Mouse (Mus musculus) midbrain, embryonic 11.5 days (tissue): Measurements from ENCODE around the gene Palb2. TPM values are rescaled to one million over a fixed set of nuclear protein-coding genes. Genes with fewer than 3 reads are reported as not detected.

Experiments
- ATAC-seq: fragments of 200-750 bp; cut with Nextera tagmentation; 2 replicates; pipeline ENCODE4 v1.8.0; 2017; ENCODE audit warnings: moderate TSS enrichment, moderate library complexity; ENCODE audit not compliant: low FRiP score
- DNase-seq: peaks from one replicate; pipeline ENCODE4 v3.0.0; 2015; ENCODE audit warnings: low spot score; ENCODE audit errors: missing footprints
- H3K27ac ChIP-seq: fragments of 300-500 bp; sonication (generic); 2 replicates; pipeline ENCODE4 v1.5.1; 2014; ENCODE audit warnings: low read depth, low read length
- H3K27me3 ChIP-seq: fragments of 300-500 bp; sonication (generic); 2 replicates; pipeline ENCODE4 v1.6.1; 2014; ENCODE audit warnings: mild to moderate bottlenecking, low read length, moderate library complexity, mixed read lengths; ENCODE audit not compliant: control insufficient read depth, insufficient read depth
- H3K36me3 ChIP-seq: fragments of 300-500 bp; sonication (generic); 2 replicates; pipeline ENCODE4 v1.6.1; 2014; ENCODE audit warnings: mild to moderate bottlenecking, low read length, moderate library complexity, mixed read lengths; ENCODE audit not compliant: control insufficient read depth, insufficient read depth
- H3K4me1 ChIP-seq: fragments of 300-500 bp; sonication (generic); 2 replicates; pipeline ENCODE4 v1.6.1; 2014; ENCODE audit warnings: low read length; ENCODE audit not compliant: control insufficient read depth, insufficient read depth
- H3K4me2 ChIP-seq: fragments of 300-500 bp; sonication (generic); 2 replicates; pipeline ENCODE4 v1.6.1; 2014; ENCODE audit warnings: mild to moderate bottlenecking, moderate library complexity
- H3K4me3 ChIP-seq: fragments of 300-500 bp; sonication (generic); 2 replicates; pipeline ENCODE4 v1.5.1; 2014; ENCODE audit warnings: low read depth, low read length
- H3K9ac ChIP-seq: fragments of 300-500 bp; sonication (generic); 2 replicates; pipeline ENCODE4 v1.6.1; 2014; ENCODE audit warnings: low read length
- H3K9me3 ChIP-seq: fragments of 300-500 bp; sonication (generic); 2 replicates; pipeline ENCODE4 v1.6.1; 2016; ENCODE audit warnings: low read length; ENCODE audit not compliant: control insufficient read depth
- WGBS: fragments of 180-500 bp; shearing (Covaris S2); extraction: QIAGEN DNeasy Blood & Tissue Kit; methylation state at CpG from one replicate; pipeline ENCODE4 v1.1.7; 2014; 5-methylcytosine and 5-hydroxymethylcytosine counted together
- polyA plus RNA-seq: library from polyadenylated mRNA; unstranded; fragments of >200 nt; fragmentation: Nextera tagmentation; extraction: Ambion mirVana; gene quantifications from 2 replicates; pipeline ENCODE4 v1.2.1, GENCODE M21; 2014

The Palb2 gene
- polyA plus RNA-seq, 1 experiment from 2014 or later: 19.0 TPM

DNA sequence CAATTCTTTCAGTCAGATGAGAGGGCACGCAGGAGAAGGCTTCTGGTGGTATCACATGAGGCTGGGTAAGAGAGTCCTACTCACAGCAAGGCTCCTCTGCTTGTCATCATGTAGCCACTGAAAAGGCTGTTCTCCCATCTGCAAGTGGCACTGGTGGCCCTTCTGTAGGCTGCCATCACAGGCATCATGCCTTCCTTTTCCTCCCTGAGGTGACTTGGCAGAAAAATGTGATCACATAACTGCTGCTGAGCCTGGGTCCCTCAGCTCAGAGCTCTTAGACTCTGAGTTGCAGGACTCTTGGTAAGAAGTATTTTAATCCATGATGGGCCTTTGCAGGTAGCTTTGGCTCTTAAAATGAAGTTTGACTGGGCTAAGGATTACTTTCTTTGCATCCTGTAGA is 51.7 kb downstream of the Palb2 start:
- DNase-seq: no peak
- H3K27me3 ChIP-seq: no peaks in the 10 kb centered on the region
- no peak overlapping the region for H3K4me3 ChIP-seq
- H3K27ac ChIP-seq: no peak overlapping the region
- no peak for ATAC-seq
- no peaks in the 10 kb centered on the region for H3K4me1 ChIP-seq
- H3K36me3 ChIP-seq: peaks cover 19% of the 10 kb centered on the region
- H3K9ac ChIP-seq: no peak overlapping the region
- 91% methylated on average over 1 of the region's 1 CpGs for WGBS
- H3K4me2 ChIP-seq: no peak overlapping the region
- H3K9me3 ChIP-seq: no peaks in the 10 kb centered on the region

DNA sequence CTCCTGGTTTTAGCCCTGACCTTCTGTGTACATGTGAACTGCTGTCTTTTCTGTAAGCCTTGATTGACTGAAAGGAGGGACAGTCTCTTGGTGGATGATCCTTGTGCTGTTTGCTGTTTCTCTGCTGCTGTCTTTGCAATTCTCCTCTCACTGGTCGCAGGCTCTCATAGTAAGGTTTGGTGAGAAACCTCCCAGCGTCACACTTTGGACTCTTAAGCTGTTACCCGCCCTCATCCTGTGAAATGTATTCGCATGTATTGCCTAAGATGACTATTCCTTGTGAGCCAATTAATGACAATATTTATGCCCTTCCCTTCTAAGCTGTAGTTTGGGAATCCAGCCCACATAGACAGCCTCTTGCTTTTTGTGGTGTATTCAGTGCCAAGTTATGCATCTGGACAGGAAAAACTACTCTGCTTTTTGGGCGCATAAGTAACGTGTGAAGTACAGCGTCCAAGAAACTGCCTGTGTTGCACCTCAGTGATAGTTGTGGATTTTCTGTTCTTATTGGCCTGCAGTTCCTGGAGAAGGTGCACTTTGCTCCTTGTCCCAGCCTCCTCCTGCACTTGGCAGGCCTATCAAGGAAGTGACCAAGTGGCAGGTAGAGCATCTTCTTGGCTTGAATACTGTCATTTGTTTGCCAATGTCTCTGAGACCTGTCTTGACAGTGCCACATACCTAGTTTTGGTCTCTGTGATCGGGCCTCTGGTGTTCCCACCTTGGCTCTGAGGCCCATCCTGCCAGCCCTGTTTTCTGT is 52.8 kb downstream of the Palb2 start:
- peaks cover 22% of the 10 kb centered on the region for H3K36me3 ChIP-seq
- H3K27ac ChIP-seq: no peak overlapping the region
- H3K4me2 ChIP-seq: no peak overlapping the region
- H3K9me3 ChIP-seq: no peaks in the 10 kb centered on the region
- peak; percentile 60 for DNase-seq
- no peaks in the 10 kb centered on the region for H3K27me3 ChIP-seq
- ATAC-seq: no peak
- H3K4me3 ChIP-seq: no peak overlapping the region
- 95% methylated on average over 8 of the region's 8 CpGs for WGBS
- no peak overlapping the region for H3K9ac ChIP-seq
- H3K4me1 ChIP-seq: no peaks in the 10 kb centered on the region

DNA sequence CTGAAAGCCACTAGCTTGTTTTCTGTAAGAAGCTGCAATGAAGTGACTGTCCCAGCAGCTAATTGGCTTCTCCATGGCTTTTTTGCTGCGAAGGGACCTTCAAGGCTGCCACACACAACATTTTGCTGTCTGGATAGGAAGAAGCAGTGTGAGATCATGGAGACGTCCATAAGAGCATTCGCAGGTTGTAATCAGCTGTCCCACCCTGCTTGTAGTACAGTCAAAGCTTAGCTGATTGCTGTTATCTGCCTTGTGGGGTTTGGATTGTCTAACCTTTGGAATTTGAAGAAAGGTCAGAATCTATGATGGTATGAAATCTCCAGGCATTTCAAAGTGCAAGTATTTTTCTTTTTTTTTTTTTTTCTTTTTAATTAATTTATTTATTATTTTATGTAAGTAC is 58.4 kb downstream of the Palb2 start:
- Histone ChIP-seq H3K9ac (no peak overlapping the region), H3K9me3 (no peaks in the 10 kb centered on the region), H3K4me2 (no peak overlapping the region), H3K36me3 (peaks cover 30% of the 10 kb centered on the region), H3K27me3 (no peaks in the 10 kb centered on the region), H3K4me1 (no peaks in the 10 kb centered on the region), H3K27ac (no peak overlapping the region), H3K4me3 (no peak overlapping the region)
- DNase-seq: no peak
- 92% methylated on average over 3 of the region's 3 CpGs for WGBS
- no peak for ATAC-seq

DNA sequence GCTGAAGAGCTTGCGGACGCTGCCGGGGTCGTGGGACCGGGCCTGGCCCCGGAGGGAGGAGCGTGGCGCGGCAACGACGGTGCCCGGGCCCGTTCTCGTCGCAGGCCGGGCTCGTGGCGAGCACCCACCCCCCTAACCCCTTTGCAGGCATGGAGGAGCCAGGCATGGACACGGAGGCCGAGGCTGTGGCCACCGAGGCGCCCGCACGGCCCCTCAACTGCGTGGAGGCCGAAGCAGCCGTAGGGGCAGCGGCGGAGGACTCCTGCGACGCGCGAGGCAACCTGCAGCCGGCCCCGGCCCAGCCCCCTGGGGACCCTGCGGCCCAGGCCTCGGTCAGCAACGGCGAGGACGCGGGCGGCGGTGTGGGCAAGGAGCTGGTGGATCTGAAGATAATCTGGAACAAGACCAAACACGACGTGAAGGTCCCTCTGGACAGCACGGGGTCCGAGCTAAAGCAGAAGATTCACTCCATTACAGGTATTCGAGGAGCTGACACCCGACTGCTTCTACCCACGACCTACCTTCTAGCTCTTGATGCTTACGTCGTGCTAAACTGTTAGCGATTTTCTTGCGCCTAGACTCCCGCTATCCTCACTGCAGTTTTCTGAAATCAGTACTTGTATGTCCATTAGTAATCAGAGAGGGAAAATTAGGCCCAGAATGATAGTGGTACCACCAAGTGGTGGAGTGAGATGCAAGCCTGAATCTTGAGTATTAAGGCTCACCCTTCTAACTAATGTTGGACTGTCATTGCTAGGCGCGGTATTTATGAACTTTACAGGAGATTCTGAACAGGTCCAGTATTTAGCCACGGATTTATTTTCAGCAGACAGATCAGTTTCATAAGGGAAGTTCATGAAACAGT is 65.0 kb downstream of the Palb2 start:
- 2% methylated on average over 52 of the region's 58 CpGs for WGBS
- Histone ChIP-seq H3K9ac (peak overlapping the region; percentile 97), H3K9me3 (no peaks in the 10 kb centered on the region), H3K27ac (peak overlapping the region; percentile 87), H3K27me3 (no peaks in the 10 kb centered on the region), H3K4me1 (peaks cover 18% of the 10 kb centered on the region), H3K4me2 (peak overlapping the region; percentile 90), H3K4me3 (peak overlapping the region; percentile 86), H3K36me3 (peaks cover 15% of the 10 kb centered on the region)
- ATAC-seq (no peak; the same call in none of the 2 replicates), DNase-seq (no peak)

DNA sequence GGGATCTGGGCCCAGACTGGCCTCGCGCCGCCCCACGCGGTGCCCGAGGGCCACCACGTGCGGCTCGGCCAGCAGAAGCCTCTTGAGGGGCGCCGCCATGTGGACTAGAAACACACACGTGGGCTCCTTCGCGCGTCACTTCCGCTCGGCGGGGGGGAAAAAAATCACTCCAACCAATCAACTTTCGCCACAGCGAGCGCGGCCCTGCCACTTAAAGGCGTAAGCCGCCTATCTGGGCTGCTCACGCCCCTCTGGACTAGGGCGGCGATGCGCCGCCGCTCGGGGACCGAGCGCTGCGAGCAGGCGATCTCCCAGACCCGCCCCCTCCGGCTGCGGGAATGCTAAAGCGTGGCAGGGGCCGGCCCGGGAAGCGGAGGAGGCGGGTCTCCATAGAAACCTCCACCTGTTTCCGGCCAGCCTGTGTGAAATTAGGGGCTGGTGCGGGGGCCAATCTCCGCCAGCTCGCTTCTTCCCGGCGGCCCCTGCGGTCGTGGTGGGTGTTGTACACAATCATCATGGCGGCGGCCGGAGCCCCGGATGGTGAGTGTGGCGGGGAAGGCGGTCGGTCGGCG is 65.8 kb downstream of the Palb2 start, which contains the start of the genes Ubfd1 and Ears2:
Gene Ubfd1 (plus strand): TSS at position 231 of the 572 bp plus-strand sequence.
Gene Ears2 (minus strand): TSS at position 319 of the 572 bp plus-strand sequence.
- Histone ChIP-seq H3K27me3 (no peaks in the 10 kb centered on the region), H3K4me3 (peak within 1 kb of the TSS; percentile 86), H3K9ac (peak within 1 kb of the TSS; percentile 97), H3K4me2 (peak within 1 kb of the TSS; percentile 90), H3K9me3 (no peaks in the 10 kb centered on the region), H3K36me3 (peaks cover 10% of the 10 kb centered on the region), H3K4me1 (peaks cover 18% of the 10 kb centered on the region), H3K27ac (peak within 1 kb of the TSS; percentile 87)
- DNase-seq (peak; percentile 100), ATAC-seq (peak; percentile 98)
- under 1% methylated on average over 58 of the region's 60 CpGs for WGBS

DNA sequence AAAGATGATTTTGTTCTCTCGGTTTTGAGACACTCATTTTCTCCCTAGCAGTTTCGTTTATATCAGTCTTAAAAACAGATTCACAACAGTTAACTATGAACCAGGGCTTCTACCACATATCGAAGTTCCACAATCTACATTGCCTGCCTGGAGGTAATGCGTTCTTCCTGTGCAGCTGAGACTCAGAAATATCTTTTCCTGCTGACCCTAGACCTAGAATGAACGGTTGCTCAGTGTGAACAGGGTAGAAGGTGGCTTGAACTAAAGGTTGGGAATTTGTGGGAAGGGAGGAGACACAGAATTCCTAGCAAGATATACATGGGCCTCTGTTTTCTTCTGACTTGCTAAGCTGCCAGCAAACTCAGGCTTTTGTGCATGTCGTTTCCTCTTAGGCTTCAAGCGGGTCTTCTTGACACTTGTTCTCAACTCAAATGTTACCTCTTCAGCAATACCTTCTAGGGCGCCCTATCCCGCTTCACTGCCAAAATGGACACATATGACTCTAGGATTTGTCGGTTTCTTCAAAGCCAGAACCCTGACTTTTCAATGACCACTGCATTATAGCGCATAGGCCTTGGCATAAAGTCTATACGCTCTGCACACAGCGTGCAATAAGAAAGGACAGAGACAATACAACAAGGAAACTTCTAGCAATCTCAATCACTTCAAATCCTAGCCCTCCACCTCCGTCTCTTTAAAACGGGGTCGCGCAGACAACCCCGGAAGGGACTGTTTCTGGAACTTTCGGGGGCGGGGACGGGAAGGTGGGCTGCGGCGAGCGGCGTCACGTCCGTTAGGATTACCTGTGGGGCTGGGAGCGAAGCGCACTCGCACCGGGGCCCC is 66.5 kb downstream of the Palb2 start:
- Histone ChIP-seq H3K4me3 (peak overlapping the region; percentile 86), H3K9me3 (no peaks in the 10 kb centered on the region), H3K36me3 (peaks cover 3% of the 10 kb centered on the region; the same call in 1 of the 2 replicates), H3K9ac (peak overlapping the region; percentile 97), H3K4me1 (peaks cover 18% of the 10 kb centered on the region), H3K27me3 (no peaks in the 10 kb centered on the region), H3K4me2 (peak overlapping the region; percentile 90), H3K27ac (peak overlapping the region; percentile 87)
- 22% methylated on average over 31 of the region's 31 CpGs for WGBS
- no peak for ATAC-seq
- DNase-seq: no peak

DNA sequence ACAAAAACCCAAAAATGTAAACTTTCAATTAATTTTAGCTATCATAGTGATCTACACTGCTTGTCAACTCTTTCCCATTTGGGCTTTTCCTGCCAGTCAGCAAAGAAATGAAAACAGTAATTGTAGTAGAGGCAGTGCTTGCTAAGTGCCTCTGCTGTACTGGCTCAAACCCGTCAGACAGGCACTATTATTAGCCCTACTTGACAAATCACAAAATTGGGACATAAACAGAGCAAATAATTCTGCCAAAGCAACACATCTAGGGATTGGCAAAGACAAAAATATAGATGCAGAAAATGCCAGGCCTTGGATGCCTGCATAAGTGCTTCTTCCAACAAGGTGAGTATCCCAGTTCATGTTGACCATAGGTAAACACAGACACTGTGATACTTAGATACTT is 67.1 kb downstream of the Palb2 start:
- Histone ChIP-seq H3K27me3 (no peaks in the 10 kb centered on the region), H3K4me3 (no peak overlapping the region), H3K36me3 (peaks cover 3% of the 10 kb centered on the region; the same call in 1 of the 2 replicates), H3K9ac (no peak overlapping the region), H3K9me3 (no peaks in the 10 kb centered on the region), H3K27ac (no peak overlapping the region), H3K4me2 (peak overlapping the region; percentile 90), H3K4me1 (peaks cover 18% of the 10 kb centered on the region)
- DNase-seq (peak; percentile 56), ATAC-seq (no peak)
- 83% methylated on average over 1 of the region's 1 CpGs for WGBS
